Mouse (Mus musculus): Measurements from ENCODE around the gene Asb5. TPM values are rescaled to one million over a fixed set of nuclear protein-coding genes. Genes with fewer than 3 reads are reported as not detected.
"Not testable (repeated sequence)": the region's sequence is repeated elsewhere in the genome, so short reads cannot be mapped to it uniquely, and the experiment has no call there.

Asb5 gene
- total RNA-seq, 2 experiments from 2014 or later = not detected

- ATAC-seq (replicated peaks; ENCODE audit: poor library complexity, severe bottlenecking) = no peak
These were observed 80.9 kb downstream of the Asb5 start for GRCm38 (mm10) chr8:54610238-54610637.

- ATAC-seq (replicated peaks; ENCODE audit: poor library complexity, severe bottlenecking) = not testable (repeated sequence)
These were observed 87.3 kb downstream of the Asb5 start for GRCm38 (mm10) chr8:54616710-54617109.

Other genes starting within 250 kb of the Asb5 start
- gene Spcs3, start 418 bp downstream of the Asb5 start, total RNA-seq (2014; fragmentation: Nextera tagmentation) = 191 and 198 TPM in 2 replicates
- 170 and 209 TPM in 2 replicates for gene Spcs3, start 418 bp downstream of the Asb5 start, total RNA-seq (2017)
- gene Spata4, start 71.2 kb downstream of the Asb5 start, total RNA-seq (2014; fragmentation: Nextera tagmentation) = not detected in 2 replicates
- not detected in 2 replicates for gene Spata4, start 71.2 kb downstream of the Asb5 start, total RNA-seq (2017)

Data from granulocyte monocyte progenitor cell, adult 5-6 weeks (primary cell).